Mouse (Mus musculus): ENCODE results near the gene Mrpl41. TPM values are rescaled to one million over a fixed set of nuclear protein-coding genes. Genes with fewer than 3 reads are reported as not detected.

Gene Mrpl41
- total and polyA plus RNA-seq, 3 experiments = 102 to 103 TPM; not detected in 1

- Histone ChIP-seq H3K36me3 (ENCODE audit: control insufficient read depth in 1 of 2, insufficient read depth in 2 of 2, low read length in 2 of 2) (peaks cover 0 to 16% of the 10 kb centered on the region in 2 experiments; a peak in 2 of 4 replicates), H3K4me3 (ENCODE audit: control insufficient read depth in 1 of 2, insufficient read depth in 1 of 2, low read depth in 2 of 2, low read length in 2 of 2) (no peak overlapping the region), H3K27me3 (ENCODE audit: control insufficient read depth in 1 of 2, insufficient read depth in 2 of 2, low read length in 2 of 2) (no peaks in the 10 kb centered on the region), H3K9me3 (replicated peaks; ENCODE audit: insufficient read depth, low read length) (no peaks in the 10 kb centered on the region), H3K4me1 (ENCODE audit: control insufficient read depth in 1 of 2, insufficient read depth in 2 of 2, low read length in 2 of 2) (peaks cover 6 to 20% of the 10 kb centered on the region in 2 experiments), H3K9ac (ENCODE audit: control insufficient read depth, low read depth, low read length, poor library complexity, severe bottlenecking) (no peak overlapping the region), H3K79me2 (ENCODE audit: control insufficient read depth, insufficient read depth, low read length, poor library complexity) (peaks cover 3% of the 10 kb centered on the region; the same call in 1 of the 2 replicates), H3K27ac (ENCODE audit: control insufficient read depth, low read depth, low read length) (no peak overlapping the region)
- no peak for DNase-seq (ENCODE audit: low read depth, low spot score)
- TF ChIP-seq KAT2A (conservative IDR thresholded peaks at IDR 0.05; ENCODE audit: low read depth, low read length) (no peak), USF2 (IDR thresholded peaks at IDR 0.05; ENCODE audit: borderline replicate concordance in 1 of 2, insufficient read depth in 1 of 2, low read depth in 1 of 2, low read length in 2 of 2) (no peak), HCFC1 (IDR thresholded peaks at IDR 0.05; ENCODE audit: low read depth, low read length) (no peak), ZKSCAN1 (IDR thresholded peaks at IDR 0.05; ENCODE audit: low read depth, low read length) (no peak), JUND (IDR thresholded peaks at IDR 0.05; ENCODE audit: low read depth, low read length) (no peak), CHD2 (IDR thresholded peaks at IDR 0.05; ENCODE audit: low read length) (no peak), POLR2A (IDR thresholded peaks at IDR 0.05; ENCODE audit: control insufficient read depth in 1 of 2, insufficient read depth in 1 of 2, low read depth in 1 of 2, low read length in 2 of 2, poor library complexity in 1 of 2) (no peak), USF1 (IDR thresholded peaks at IDR 0.05; ENCODE audit: low read depth, low read length) (no peak), MAX (IDR thresholded peaks at IDR 0.05; ENCODE audit: low read length) (no peak), ZC3H11A (IDR thresholded peaks at IDR 0.05; ENCODE audit: low read depth, low read length) (no peak), ETS1 (IDR thresholded peaks at IDR 0.05; ENCODE audit: low read depth, low read length) (no peak), TBP (IDR thresholded peaks at IDR 0.05; ENCODE audit: low read depth, low read length) (no peak), TAL1 (IDR thresholded peaks at IDR 0.05; ENCODE audit: low read length) (no peak), CHD1 (IDR thresholded peaks at IDR 0.05; ENCODE audit: low read depth, low read length) (no peak), GATA1 (IDR thresholded peaks at IDR 0.05; ENCODE audit: low read depth, low read length) (no peak), MAZ (IDR thresholded peaks at IDR 0.05; ENCODE audit: low read depth, low read length) (no peak), POLR2AphosphoS2 (IDR thresholded peaks at IDR 0.05; ENCODE audit: low read length) (no peak)
Observed at GRCm38 (mm10) chr2:24929119-24929518, 45.8 kb downstream of the Mrpl41 start.

DNA sequence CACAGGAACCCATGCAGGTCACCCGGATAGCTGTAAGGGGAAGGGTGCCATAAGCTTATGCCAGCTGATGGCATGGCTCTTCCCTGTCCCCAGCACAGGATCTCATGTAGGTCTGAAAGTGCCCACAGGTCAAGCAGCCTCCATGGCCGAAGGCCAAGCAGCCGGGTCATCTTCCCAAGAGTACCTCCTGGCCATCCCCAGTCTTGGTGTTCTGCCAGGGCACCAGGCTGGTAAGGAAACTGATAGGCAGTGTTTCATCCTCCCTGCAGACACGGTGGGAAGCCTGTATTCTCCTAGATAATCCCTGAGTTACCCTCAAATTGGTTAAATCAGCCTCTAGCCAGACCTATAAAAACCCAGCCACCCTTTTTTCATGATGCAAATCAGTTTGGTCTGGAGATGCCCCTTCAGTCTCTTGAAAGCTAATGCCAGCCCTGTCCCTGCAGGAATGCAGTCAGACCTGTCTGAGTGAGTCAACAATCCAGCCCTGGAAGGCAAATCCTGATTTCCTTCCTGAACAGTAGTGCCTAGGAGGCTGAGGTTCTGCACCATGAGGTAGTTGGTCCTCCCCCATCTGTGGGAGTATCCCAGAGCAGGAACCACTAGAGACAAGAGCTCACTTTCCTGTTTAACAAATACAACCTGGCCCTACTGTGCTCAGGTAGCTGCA is 47.0 kb downstream of the Mrpl41 start:
- H3K4me1 ChIP-seq (ENCODE audit: control insufficient read depth in 1 of 2, insufficient read depth in 2 of 2, low read length in 2 of 2) = peaks cover 6 to 16% of the 10 kb centered on the region in 2 experiments
- H3K9me3 ChIP-seq (replicated peaks; ENCODE audit: insufficient read depth, low read length) = no peaks in the 10 kb centered on the region
- no peak overlapping the region for H3K9ac ChIP-seq (ENCODE audit: control insufficient read depth, low read depth, low read length, poor library complexity, severe bottlenecking)
- no peak overlapping the region for H3K4me3 ChIP-seq (ENCODE audit: control insufficient read depth in 1 of 2, insufficient read depth in 1 of 2, low read depth in 2 of 2, low read length in 2 of 2)
- no peak overlapping the region for H3K27ac ChIP-seq (ENCODE audit: control insufficient read depth, low read depth, low read length)
- H3K36me3 ChIP-seq (ENCODE audit: control insufficient read depth in 1 of 2, insufficient read depth in 2 of 2, low read length in 2 of 2) = peaks cover 0 to 16% of the 10 kb centered on the region in 2 experiments; a peak in 2 of 4 replicates
- H3K79me2 ChIP-seq (ENCODE audit: control insufficient read depth, insufficient read depth, low read length, poor library complexity) = no peaks in the 10 kb centered on the region
- no peaks in the 10 kb centered on the region for H3K27me3 ChIP-seq (ENCODE audit: control insufficient read depth in 1 of 2, insufficient read depth in 2 of 2, low read length in 2 of 2)
- DNase-seq (ENCODE audit: low read depth, low spot score) = no peak
- TF ChIP-seq GATA1 (IDR thresholded peaks at IDR 0.05; ENCODE audit: low read depth, low read length) (no peak), ELF1 (IDR thresholded peaks at IDR 0.05; ENCODE audit: low read depth, low read length) (no peak), KAT2A (conservative IDR thresholded peaks at IDR 0.05; ENCODE audit: low read depth, low read length) (no peak), HCFC1 (IDR thresholded peaks at IDR 0.05; ENCODE audit: low read depth, low read length) (no peak), MAFK (IDR thresholded peaks at IDR 0.05; ENCODE audit: borderline replicate concordance, low read depth, low read length) (no peak), CHD2 (IDR thresholded peaks at IDR 0.05; ENCODE audit: low read length) (no peak), MEF2A (IDR thresholded peaks at IDR 0.05; ENCODE audit: extremely low read depth, insufficient replicate concordance, low read depth, low read length, poor library complexity, severe bottlenecking) (no peak), SIN3A (IDR thresholded peaks at IDR 0.05; ENCODE audit: low read length) (no peak), ZNF384 (IDR thresholded peaks at IDR 0.05; ENCODE audit: low read depth, low read length) (no peak), ZC3H11A (IDR thresholded peaks at IDR 0.05; ENCODE audit: low read depth, low read length) (no peak), TAL1 (IDR thresholded peaks at IDR 0.05; ENCODE audit: low read length) (peak; percentile 55), RCOR1 (IDR thresholded peaks at IDR 0.05; ENCODE audit: low read depth, low read length) (no peak), CTCF (IDR thresholded peaks at IDR 0.05 in 2 of 3, conservative IDR thresholded peaks at IDR 0.05 in 1 of 3; ENCODE audit: control insufficient read depth in 1 of 3, insufficient read depth in 1 of 3, low read depth in 2 of 3, low read length in 3 of 3, poor library complexity in 1 of 3, severe bottlenecking in 1 of 3) (no peak), TCF12 (IDR thresholded peaks at IDR 0.05; ENCODE audit: low read depth, low read length) (peak; percentile 50; the same call in 1 of the 2 replicates), MYC (IDR thresholded peaks at IDR 0.05; ENCODE audit: low read depth, low read length) (no peak), POLR2AphosphoS2 (IDR thresholded peaks at IDR 0.05; ENCODE audit: low read length) (no peak), RAD21 (IDR thresholded peaks at IDR 0.05; ENCODE audit: low read depth, low read length) (no peak), USF1 (IDR thresholded peaks at IDR 0.05; ENCODE audit: low read depth, low read length) (no peak), E2F4 (IDR thresholded peaks at IDR 0.05; ENCODE audit: borderline replicate concordance, low read depth, low read length) (no peak), MAX (IDR thresholded peaks at IDR 0.05; ENCODE audit: low read length) (no peak), ETS1 (IDR thresholded peaks at IDR 0.05; ENCODE audit: low read depth, low read length) (0 out of 2 replicates have a peak, but pooled peaks have one; percentile 13), POLR2AphosphoS5 (IDR thresholded peaks at IDR 0.05; ENCODE audit: borderline replicate concordance, low read depth, low read length) (no peak), CHD1 (IDR thresholded peaks at IDR 0.05; ENCODE audit: low read depth, low read length) (no peak)
